Comparison of ENCODE assay signal across 8 mouse cellular contexts in genomic region chr2:71389864-71390263, GRCm38 (mm10). TPM values are rescaled to one million over a fixed set of nuclear protein-coding genes. Genes with fewer than 3 reads are reported as not detected.
DNase-seq lines count a peak whose midpoint lies in the region; ATAC-seq and TF ChIP-seq lines count a peak whose summit lies in the region.

No protein-coding gene starts in this region.

- peak overlapping the region; percentile 91 for H3K4me3 ChIP-seq in gastrocnemius, adult 2 months
- H3K4me3 ChIP-seq in G1E (ENCODE audit: low read depth, low read length): peak overlapping the region; percentile 86
- H3K4me3 ChIP-seq in hindbrain, embryonic 10.5 days: peak overlapping the region; percentile 93
- H3K4me3 ChIP-seq in midbrain, embryonic 10.5 days: peak overlapping the region; percentile 76

- no peak for DNase-seq in gastrocnemius, adult 2 months
- DNase-seq in gastrocnemius, postnatal 4 days (ENCODE audit: low spot score in 2 of 2): no peak
- peak; percentile 16 for DNase-seq in G1E (ENCODE audit: low spot score)
- DNase-seq in hindbrain, embryonic 10.5 days (ENCODE audit: low spot score): no peak
- DNase-seq in midbrain, embryonic 10.5 days (ENCODE audit: low spot score): no peak
- no peak for DNase-seq in cerebellum, postnatal 4 days (ENCODE audit: low spot score in 2 of 2)
- DNase-seq in layer of hippocampus, postnatal 36 days: no peak
- no peak for DNase-seq in adrenal gland, postnatal 36 days

- intact Hi-C loops in gastrocnemius, adult 2 months (cut with DNase I): loop anchor here (5.0 kb wide), 1 partner anchor 62 kb away; the partner anchor contains the start of gene Metap1d

- H3K4me1 ChIP-seq in G1E (ENCODE audit: insufficient read depth, low read depth, low read length): peaks cover 31% of the 10 kb centered on the region
- H3K4me1 ChIP-seq in hindbrain, embryonic 10.5 days (replicated peaks): peaks cover 18% of the 10 kb centered on the region
- peaks cover 14% of the 10 kb centered on the region for H3K4me1 ChIP-seq in midbrain, embryonic 10.5 days

- ATAC-seq in G1E (ENCODE audit: extremely low read depth, insufficient number of reproducible peaks, low FRiP score, poor library complexity, severe bottlenecking): peak; percentile 15; the same call in 1 of the 2 replicates

- H3K27me3 ChIP-seq in G1E (ENCODE audit: insufficient read depth, low read length): no peaks in the 10 kb centered on the region
- no peaks in the 10 kb centered on the region for H3K27me3 ChIP-seq in hindbrain, embryonic 10.5 days (ENCODE audit: insufficient read depth, poor library complexity, severe bottlenecking)
- no peaks in the 10 kb centered on the region for H3K27me3 ChIP-seq in midbrain, embryonic 10.5 days (ENCODE audit: low read depth, poor library complexity, severe bottlenecking)

- WGBS in hindbrain, embryonic 10.5 days: 72% methylated on average over 9 of the region's 9 CpGs
- 73% methylated on average over 9 of the region's 9 CpGs for WGBS in midbrain, embryonic 10.5 days

- H3K36me3 ChIP-seq in G1E (replicated peaks): peaks cover 37% of the 10 kb centered on the region
- H3K36me3 ChIP-seq in hindbrain, embryonic 10.5 days: peaks cover 46% of the 10 kb centered on the region
- peaks cover 44% of the 10 kb centered on the region for H3K36me3 ChIP-seq in midbrain, embryonic 10.5 days

- no peaks in the 10 kb centered on the region for H3K9me3 ChIP-seq in G1E (replicated peaks)
- H3K9me3 ChIP-seq in hindbrain, embryonic 10.5 days: no peaks in the 10 kb centered on the region
- H3K9me3 ChIP-seq in midbrain, embryonic 10.5 days (replicated peaks): no peaks in the 10 kb centered on the region

- H3K27ac ChIP-seq in gastrocnemius, adult 2 months: peak overlapping the region; percentile 87
- H3K27ac ChIP-seq in hindbrain, embryonic 10.5 days: peak overlapping the region; percentile 92
- peak overlapping the region; percentile 86 for H3K27ac ChIP-seq in midbrain, embryonic 10.5 days (replicated peaks)

- no peak for TF ChIP-seq CTCF in gastrocnemius, adult 2 months (IDR thresholded peaks at IDR 0.05)
- TF ChIP-seq CTCF in G1E (IDR thresholded peaks at IDR 0.05; ENCODE audit: low read depth, low read length): no peak

RNA-seq across cellular contexts. Expression of gene Hat1, which starts 1.1 kb away (rescaled TPM):
- 10 to 100 TPM; 18.0 to 21.3 TPM for total RNA-seq in gastrocnemius, adult 2 months (2021)
- total RNA-seq in gastrocnemius, postnatal 4 days (2021): 10 to 100 TPM; 27.2 to 32.3 TPM
- total RNA-seq in G1E (2014; fragmentation: Nextera tagmentation) (107 and 136 TPM in 2 replicates), G1E (2017) (260 and 297 TPM in 2 replicates)
- 4.6 and 6.3 TPM in 2 replicates for polyA plus RNA-seq in G1E (2012)
- polyA plus RNA-seq in hindbrain, embryonic 10.5 days (2016; fragmentation: Nextera tagmentation; extraction: Ambion mirVana): 165 and 199 TPM in 2 replicates
- 203 and 243 TPM in 2 replicates for polyA plus RNA-seq in midbrain, embryonic 10.5 days (2016; fragmentation: Nextera tagmentation; extraction: Ambion mirVana)
- total RNA-seq in layer of hippocampus, postnatal 36 days (2021): 10 to 100 TPM; 15.7 to 15.8 TPM
- 10 to 100 TPM; 30.7 to 35.8 TPM for total RNA-seq in adrenal gland, postnatal 36 days (2021)

RNA-seq across cellular contexts. Expression of gene Slc25a12, which starts 22.3 kb away (rescaled TPM):
- total RNA-seq in gastrocnemius, adult 2 months (2021): 100 to 1,000 TPM; 344 to 471 TPM
- total RNA-seq in gastrocnemius, postnatal 4 days (2021): 100 to 1,000 TPM; 179 to 227 TPM
- total RNA-seq in G1E (2014; fragmentation: Nextera tagmentation) (35.8 and 39.3 TPM in 2 replicates), G1E (2017) (51.6 and 58.3 TPM in 2 replicates)
- 6.0 and 12.2 TPM in 2 replicates for polyA plus RNA-seq in G1E (2012)
- polyA plus RNA-seq in hindbrain, embryonic 10.5 days (2016; fragmentation: Nextera tagmentation; extraction: Ambion mirVana): 34.5 and 36.4 TPM in 2 replicates
- 30.0 and 35.2 TPM in 2 replicates for polyA plus RNA-seq in midbrain, embryonic 10.5 days (2016; fragmentation: Nextera tagmentation; extraction: Ambion mirVana)
- 100 to 1,000 TPM; 155 to 160 TPM for total RNA-seq in layer of hippocampus, postnatal 36 days (2021)
- 100 to 1,000 TPM in 1 of 2 experiments, 10 to 100 TPM in 1; 53.6 to 106 TPM for total RNA-seq in adrenal gland, postnatal 36 days (2021)
